Mouse (Mus musculus) testis, adult 2 months (tissue): ENCODE results near the gene Fhit.

Experiments
- CTCF ChIP-seq: fragments of 200-500 bp; IDR thresholded peaks from 2 replicates; pipeline ENCODE4 v1.5.1; 2012; ENCODE audit warnings: low read depth, mild to moderate bottlenecking, inconsistent platforms, low read length, moderate library complexity; ENCODE audit not compliant: control insufficient read depth, insufficient read depth, insufficient replicate concordance
- POLR2A ChIP-seq: fragments of 200-500 bp; IDR thresholded peaks from 2 replicates; pipeline ENCODE4 v1.6.1; 2012; ENCODE audit warnings: low read depth, mild to moderate bottlenecking, inconsistent platforms, low read length, moderate library complexity; ENCODE audit not compliant: control insufficient read depth

DNA sequence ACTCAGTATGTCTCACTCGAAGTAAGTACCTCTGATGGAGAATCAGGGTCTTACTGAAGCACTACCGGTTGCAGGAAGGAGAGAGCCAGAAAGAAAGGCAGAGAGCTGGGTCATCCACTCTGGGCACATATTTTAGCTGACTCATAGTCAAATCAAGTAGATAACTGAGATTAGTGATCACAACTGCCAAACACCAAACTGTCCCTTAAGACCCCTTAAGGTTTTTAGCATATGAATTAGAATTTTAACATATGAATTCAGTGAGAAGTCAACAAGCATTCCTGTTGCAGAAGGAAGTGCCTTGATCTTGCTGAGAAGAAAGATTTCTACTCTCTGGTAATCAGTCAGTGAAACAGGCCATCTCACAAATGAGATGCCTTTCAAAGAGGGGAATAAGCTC is 253.8 kb downstream of the Fhit start:
- TF ChIP-seq POLR2A (no peak), CTCF (no peak)
